Mouse (Mus musculus) lung, postnatal 0 days (tissue): ENCODE measurements at regions not wholly inside any gene's neighbourhood (a gene's known extent, or its start where the extent isn't known, plus 50 kb on each side); places are given as distances from the start of the nearest gene placed in this dataset.

ENCODE experiments used
- CTCF ChIP-seq: IDR thresholded peaks from 2 replicates; pipeline ENCODE4 v1.5.1; 2016; ENCODE audit warnings: antibody characterized with exemption, mild to moderate bottlenecking
- EP300 ChIP-seq: IDR thresholded peaks from 2 replicates; pipeline ENCODE4 v1.6.1; 2016; ENCODE audit warnings: antibody characterized with exemption, mild to moderate bottlenecking, control low read depth

GRCm38 (mm10) chr6:140934286-140934685 is 205.2 kb downstream of the Gm11077 start:
- no peak for TF ChIP-seq CTCF
- TF ChIP-seq EP300: no peak
